Mouse (Mus musculus) forebrain, embryonic 15.5 days (tissue): ENCODE measurements around the gene Zfp800. TPM values are rescaled to one million over a fixed set of nuclear protein-coding genes. Genes with fewer than 3 reads are reported as not detected.

Experiments used
- ATAC-seq: fragments of 200-750 bp; cut with Nextera tagmentation; replicated peaks from 2 replicates; pipeline ENCODE4 v1.8.0; 2017; ENCODE audit warnings: mild to moderate bottlenecking, moderate TSS enrichment, moderate library complexity
- H3K27ac ChIP-seq: fragments of 300-500 bp; sonication (generic); replicated peaks from 2 replicates; pipeline ENCODE4 v1.5.1; 2015; ENCODE audit warnings: mild to moderate bottlenecking, inconsistent platforms
- H3K27me3 ChIP-seq: fragments of 300-500 bp; sonication (generic); 2 replicates; pipeline ENCODE4 v1.6.1; 2015; ENCODE audit warnings: inconsistent platforms
- H3K36me3 ChIP-seq: fragments of 300-500 bp; sonication (generic); 2 replicates; pipeline ENCODE4 v1.6.1; 2015; ENCODE audit warnings: mild to moderate bottlenecking, inconsistent platforms
- H3K4me1 ChIP-seq: fragments of 300-500 bp; sonication (generic); 2 replicates; pipeline ENCODE4 v1.6.1; 2015; ENCODE audit warnings: inconsistent platforms
- H3K4me2 ChIP-seq: fragments of 300-500 bp; sonication (generic); replicated peaks from 2 replicates; pipeline ENCODE4 v1.6.1; 2015; ENCODE audit warnings: mild to moderate bottlenecking, inconsistent platforms
- H3K4me3 ChIP-seq: fragments of 300-500 bp; sonication (generic); 2 replicates; pipeline ENCODE4 v1.5.1; 2015; ENCODE audit warnings: mild to moderate bottlenecking, inconsistent platforms
- H3K9ac ChIP-seq: fragments of 300-500 bp; sonication (generic); replicated peaks from 2 replicates; pipeline ENCODE4 v1.6.1; 2015; ENCODE audit warnings: mild to moderate bottlenecking, inconsistent platforms
- H3K9me3 ChIP-seq: fragments of 300-500 bp; sonication (generic); 2 replicates; pipeline ENCODE4 v1.6.1; 2016; ENCODE audit warnings: inconsistent platforms
- WGBS: fragments of 180-500 bp; shearing (Covaris S2); methylation state at CpG from one replicate; pipeline ENCODE4 v1.1.7; 2015; ENCODE audit warnings: mixed read lengths; 5-methylcytosine and 5-hydroxymethylcytosine counted together
- polyA plus RNA-seq: library from polyadenylated mRNA; unstranded; fragments of >200 nt; fragmentation: Nextera tagmentation; extraction: Ambion mirVana; gene quantifications from 2 replicates; pipeline ENCODE4 v1.2.1, GENCODE M21; 2015

Zfp800 gene
- polyA plus RNA-seq, 1 experiment from 2014 or later = 20.8 TPM

- Histone ChIP-seq H3K4me1 (no peaks in the 10 kb centered on the region), H3K27me3 (no peaks in the 10 kb centered on the region), H3K36me3 (no peaks in the 10 kb centered on the region), H3K4me3 (no peak overlapping the region), H3K9me3 (no peaks in the 10 kb centered on the region), H3K4me2 (no peak overlapping the region), H3K9ac (no peak overlapping the region), H3K27ac (no peak overlapping the region)
- WGBS = 48% methylated on average over 7 of the region's 7 CpGs
- no peak for ATAC-seq
Measured at GRCm38 (mm10) chr6:28295581-28295980, 102.2 kb downstream of the Zfp800 start.

- no peak overlapping the region for H3K4me2 ChIP-seq
- H3K9me3 ChIP-seq = no peaks in the 10 kb centered on the region
- H3K4me3 ChIP-seq = no peak overlapping the region
- no peak for ATAC-seq
- no peak overlapping the region for H3K27ac ChIP-seq
- 82% methylated on average over 6 of the region's 6 CpGs for WGBS
- no peaks in the 10 kb centered on the region for H3K27me3 ChIP-seq
- no peaks in the 10 kb centered on the region for H3K4me1 ChIP-seq
- H3K36me3 ChIP-seq = no peaks in the 10 kb centered on the region
- H3K9ac ChIP-seq = no peak overlapping the region
Measured at GRCm38 (mm10) chr6:28292810-28293209, 105.0 kb downstream of the Zfp800 start.

- Histone ChIP-seq H3K4me1 (no peaks in the 10 kb centered on the region), H3K36me3 (no peaks in the 10 kb centered on the region), H3K9me3 (no peaks in the 10 kb centered on the region), H3K4me3 (no peak overlapping the region), H3K4me2 (no peak overlapping the region), H3K27me3 (no peaks in the 10 kb centered on the region), H3K9ac (no peak overlapping the region), H3K27ac (no peak overlapping the region)
- 70% methylated on average over 2 of the region's 2 CpGs for WGBS
- ATAC-seq = no peak
Measured at GRCm38 (mm10) chr6:28279886-28280285, 117.9 kb downstream of the Zfp800 start.

- Histone ChIP-seq H3K27ac (peak overlapping the region; percentile 82), H3K27me3 (no peaks in the 10 kb centered on the region), H3K4me3 (peak overlapping the region; percentile 71), H3K9me3 (no peaks in the 10 kb centered on the region), H3K36me3 (no peaks in the 10 kb centered on the region), H3K4me1 (peaks cover 9% of the 10 kb centered on the region), H3K4me2 (peak overlapping the region; percentile 98), H3K9ac (peak overlapping the region; percentile 72)
- peak; percentile 79; the same call in 1 of the 2 replicates for ATAC-seq
- under 1% methylated on average over 21 of the region's 29 CpGs for WGBS
Measured at GRCm38 (mm10) chr6:28262198-28262621, 135.6 kb downstream of the Zfp800 start.

GRCm38 (mm10) chr6:28261307-28262197 lies 136.3 kb downstream of the Zfp800 start:
- peak; percentile 97 for ATAC-seq
- Histone ChIP-seq H3K9ac (peak overlapping the region; percentile 72), H3K36me3 (no peaks in the 10 kb centered on the region), H3K9me3 (no peaks in the 10 kb centered on the region), H3K4me3 (peak overlapping the region; percentile 71), H3K4me2 (peak overlapping the region; percentile 98), H3K27ac (peak overlapping the region; percentile 82), H3K27me3 (no peaks in the 10 kb centered on the region), H3K4me1 (peaks cover 9% of the 10 kb centered on the region)
- under 1% methylated on average over 122 of the region's 131 CpGs for WGBS

- peak; percentile 36 for ATAC-seq
- WGBS = 1% methylated on average over 64 of the region's 64 CpGs
- Histone ChIP-seq H3K27ac (peak overlapping the region; percentile 82), H3K9ac (peak overlapping the region; percentile 72), H3K36me3 (peaks cover 3% of the 10 kb centered on the region), H3K27me3 (no peaks in the 10 kb centered on the region), H3K9me3 (no peaks in the 10 kb centered on the region), H3K4me2 (peak overlapping the region; percentile 98), H3K4me1 (peaks cover 9% of the 10 kb centered on the region), H3K4me3 (peak overlapping the region; percentile 71)
Measured at GRCm38 (mm10) chr6:28260425-28261191, 137.2 kb downstream of the Zfp800 start.

GRCm38 (mm10) chr6:28259750-28260149 lies 138.1 kb downstream of the Zfp800 start:
- H3K4me3 ChIP-seq = no peak overlapping the region
- H3K36me3 ChIP-seq = peaks cover 6% of the 10 kb centered on the region
- H3K9ac ChIP-seq = no peak overlapping the region
- peaks cover 9% of the 10 kb centered on the region for H3K4me1 ChIP-seq
- no peaks in the 10 kb centered on the region for H3K27me3 ChIP-seq
- H3K9me3 ChIP-seq = no peaks in the 10 kb centered on the region
- H3K4me2 ChIP-seq = no peak overlapping the region
- WGBS = 91% methylated on average over 5 of the region's 5 CpGs
- no peak for ATAC-seq
- no peak overlapping the region for H3K27ac ChIP-seq

- ATAC-seq = no peak
- H3K27me3 ChIP-seq = no peaks in the 10 kb centered on the region
- no peak overlapping the region for H3K4me3 ChIP-seq
- peaks cover 9% of the 10 kb centered on the region for H3K4me1 ChIP-seq
- H3K27ac ChIP-seq = no peak overlapping the region
- WGBS = 64% methylated on average over 1 of the region's 1 CpGs
- H3K4me2 ChIP-seq = no peak overlapping the region
- no peak overlapping the region for H3K9ac ChIP-seq
- no peaks in the 10 kb centered on the region for H3K9me3 ChIP-seq
- H3K36me3 ChIP-seq = peaks cover 10% of the 10 kb centered on the region
Measured at GRCm38 (mm10) chr6:28258440-28258839, 139.4 kb downstream of the Zfp800 start.

- WGBS = 93% methylated on average over 1 of the region's 1 CpGs
- Histone ChIP-seq H3K27ac (no peak overlapping the region), H3K36me3 (peaks cover 10% of the 10 kb centered on the region), H3K9ac (no peak overlapping the region), H3K9me3 (no peaks in the 10 kb centered on the region), H3K4me2 (no peak overlapping the region), H3K27me3 (no peaks in the 10 kb centered on the region), H3K4me1 (peaks cover 9% of the 10 kb centered on the region), H3K4me3 (no peak overlapping the region)
- no peak for ATAC-seq
Measured at GRCm38 (mm10) chr6:28257772-28258171, 140.0 kb downstream of the Zfp800 start.

GRCm38 (mm10) chr6:28252790-28253189 lies 145.0 kb downstream of the Zfp800 start:
- H3K9me3 ChIP-seq = no peaks in the 10 kb centered on the region
- H3K4me3 ChIP-seq = no peak overlapping the region
- no peak overlapping the region for H3K9ac ChIP-seq
- H3K27ac ChIP-seq = no peak overlapping the region
- peaks cover 13% of the 10 kb centered on the region for H3K36me3 ChIP-seq
- H3K27me3 ChIP-seq = no peaks in the 10 kb centered on the region
- H3K4me2 ChIP-seq = no peak overlapping the region
- no peak for ATAC-seq
- no peaks in the 10 kb centered on the region for H3K4me1 ChIP-seq

- no peak for ATAC-seq
- peaks cover 9% of the 10 kb centered on the region for H3K36me3 ChIP-seq
- H3K9ac ChIP-seq = no peak overlapping the region
- no peak overlapping the region for H3K4me2 ChIP-seq
- H3K27ac ChIP-seq = no peak overlapping the region
- 86% methylated on average over 2 of the region's 2 CpGs for WGBS
- H3K27me3 ChIP-seq = no peaks in the 10 kb centered on the region
- no peaks in the 10 kb centered on the region for H3K9me3 ChIP-seq
- H3K4me3 ChIP-seq = no peak overlapping the region
- no peaks in the 10 kb centered on the region for H3K4me1 ChIP-seq
Measured at GRCm38 (mm10) chr6:28248211-28248610, 149.6 kb downstream of the Zfp800 start.

GRCm38 (mm10) chr6:28232618-28233361 lies 165.0 kb downstream of the Zfp800 start:
- no peak overlapping the region for H3K9ac ChIP-seq
- H3K4me1 ChIP-seq = no peaks in the 10 kb centered on the region
- H3K4me3 ChIP-seq = no peak overlapping the region
- H3K4me2 ChIP-seq = no peak overlapping the region
- 94% methylated on average over 7 of the region's 7 CpGs for whole genome bisulfite sequencing
- no peaks in the 10 kb centered on the region for H3K27me3 ChIP-seq
- no peak overlapping the region for H3K27ac ChIP-seq
- no peaks in the 10 kb centered on the region for H3K36me3 ChIP-seq
- ATAC-seq = no peak
- no peaks in the 10 kb centered on the region for H3K9me3 ChIP-seq
